Mouse (Mus musculus): ENCODE data around the gene Vps13c.

Vps13c gene

GRCm38 (mm10) chr9:68022311-68023043 lies 182.3 kb downstream of the Vps13c start:
- no peak for DNase-seq

GRCm38 (mm10) chr9:68028631-68029030 lies 188.4 kb downstream of the Vps13c start:
- DNase-seq = no peak

GRCm38 (mm10) chr9:68033771-68034170 lies 193.6 kb downstream of the Vps13c start:
- DNase-seq = no peak

Measured in cerebellum, postnatal 10 days (tissue).